Mouse (Mus musculus) urinary bladder, postnatal 36 days (tissue): ENCODE measurements around the gene Bok.
A peak's percentile ranks its signal among the peaks of the same experiment; 100 is the strongest.

Experiments
- DNase-seq, 2 experiments: peaks; one replicate each; pipeline ENCODE4 v3.0.0; 2022; ENCODE audit warnings: low spot score in 2 of 2, mixed read lengths in 1 of 2

Bok gene

DNA sequence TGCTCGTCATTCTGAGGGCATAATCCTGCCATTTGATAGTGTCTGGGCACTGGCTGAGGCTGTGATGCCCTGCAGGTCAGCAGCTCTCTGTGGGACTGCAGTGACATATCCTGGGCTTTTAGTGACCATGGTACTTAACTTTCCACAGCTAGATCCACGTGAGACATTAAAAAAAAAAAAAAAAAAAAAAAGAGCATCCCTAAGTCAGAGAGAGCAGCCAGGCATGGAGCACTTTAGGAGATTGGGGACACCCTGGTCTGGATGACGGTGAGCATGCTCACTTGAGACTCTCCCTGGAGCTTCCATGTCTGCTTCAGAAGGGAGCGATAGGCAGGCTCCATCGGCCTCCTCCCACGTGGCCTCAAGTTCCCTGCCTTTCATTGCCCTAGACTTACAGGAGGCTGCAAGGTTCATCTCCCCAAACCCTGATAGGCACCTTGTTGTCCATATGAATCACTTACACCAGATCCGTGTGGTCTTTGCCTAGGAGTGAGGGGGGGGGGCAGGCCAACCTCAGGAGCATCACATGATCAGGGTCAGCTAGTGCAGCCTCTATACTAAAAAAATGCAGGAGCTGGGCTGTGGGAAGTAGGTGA lies 4.5 kb downstream of the Bok start:
- DNase-seq, result no peak

DNA sequence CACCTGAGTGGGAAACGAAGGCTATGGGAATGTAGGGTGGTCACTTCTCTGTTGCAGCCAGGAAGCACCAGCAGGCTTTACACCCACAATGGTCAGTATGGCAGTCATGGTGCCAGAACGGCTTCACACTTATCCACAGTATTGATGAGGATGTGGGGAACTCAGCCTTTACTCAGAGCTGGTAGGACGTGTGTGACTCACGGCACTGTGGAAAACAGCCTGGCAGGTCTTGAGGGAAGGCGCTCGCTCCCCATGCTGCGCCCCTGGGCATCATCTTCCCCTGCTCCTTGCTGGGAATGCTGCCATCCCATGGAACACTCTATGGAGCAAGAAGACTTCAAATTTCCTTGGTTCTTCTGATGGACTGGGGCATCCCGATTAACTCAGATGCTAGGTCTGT lies 5.6 kb downstream of the Bok start:
- no peak for DNase-seq

DNA sequence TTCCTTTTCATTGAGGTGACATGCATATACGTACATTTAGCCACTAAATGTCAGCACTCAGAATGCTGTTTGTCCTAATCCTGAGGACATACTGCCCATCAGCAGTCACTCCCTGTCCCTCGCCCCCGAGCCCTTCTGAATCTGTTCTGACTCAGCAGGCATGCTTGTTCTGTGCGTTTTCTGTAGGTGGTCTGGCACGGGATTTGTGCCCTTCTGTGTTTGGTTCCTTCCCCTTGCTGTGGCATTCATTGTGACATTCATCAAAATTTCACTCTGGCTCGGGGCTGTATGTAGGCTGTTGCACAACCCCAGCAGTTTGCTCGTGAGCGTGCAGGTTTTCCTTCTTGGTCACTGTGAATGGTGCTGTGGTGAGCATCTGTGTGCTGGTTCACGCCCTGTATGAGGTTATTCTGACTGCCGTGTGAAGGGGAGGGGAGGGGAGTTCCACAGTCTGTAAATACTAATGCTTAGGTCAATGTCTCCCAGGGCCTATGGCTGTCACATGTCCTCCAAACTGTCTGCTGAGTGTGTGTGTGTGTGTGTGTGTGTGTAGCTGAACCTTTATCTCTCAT lies 6.4 kb downstream of the Bok start:
- DNase-seq, result no peak

DNA sequence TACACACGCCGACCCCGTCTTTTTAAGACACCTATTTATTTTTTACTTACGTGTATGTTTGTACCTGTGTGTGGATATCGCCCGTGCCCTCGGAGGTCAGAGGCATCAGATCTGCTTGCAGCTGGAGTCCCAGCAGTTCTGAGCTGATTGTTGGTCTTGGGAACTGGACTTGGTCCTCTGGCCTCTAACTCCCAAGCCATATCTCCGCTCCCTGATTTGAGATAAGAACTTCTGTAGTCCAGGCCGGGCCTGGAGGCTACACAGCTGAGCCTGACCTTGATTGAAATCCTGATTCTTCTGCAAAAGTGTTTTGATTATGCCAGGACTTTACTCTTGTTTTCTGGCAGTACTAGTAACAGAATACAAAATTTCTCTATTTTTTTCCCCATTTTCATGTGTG lies 7.3 kb downstream of the Bok start:
- DNase-seq, result no peak

DNA sequence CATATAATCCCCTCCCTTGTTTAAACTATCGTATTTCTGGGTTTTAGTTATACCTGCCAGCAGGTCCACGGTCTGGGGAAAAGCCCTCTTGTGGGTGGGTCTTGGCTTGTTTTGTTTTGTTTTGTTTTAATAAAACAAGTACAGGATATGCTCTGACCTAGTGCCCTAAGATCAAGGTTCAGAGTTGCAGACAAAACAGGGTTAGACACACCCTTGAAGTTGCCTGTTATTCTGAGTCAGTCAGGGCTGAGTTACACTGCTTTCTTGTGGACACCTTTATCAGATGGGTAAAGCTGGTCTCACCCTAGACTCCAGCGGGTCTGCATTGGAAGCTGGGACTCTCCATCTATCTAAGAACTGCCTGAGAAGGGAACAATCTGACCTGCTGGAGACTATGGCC lies 8.0 kb downstream of the Bok start:
- no peak for DNase-seq

DNA sequence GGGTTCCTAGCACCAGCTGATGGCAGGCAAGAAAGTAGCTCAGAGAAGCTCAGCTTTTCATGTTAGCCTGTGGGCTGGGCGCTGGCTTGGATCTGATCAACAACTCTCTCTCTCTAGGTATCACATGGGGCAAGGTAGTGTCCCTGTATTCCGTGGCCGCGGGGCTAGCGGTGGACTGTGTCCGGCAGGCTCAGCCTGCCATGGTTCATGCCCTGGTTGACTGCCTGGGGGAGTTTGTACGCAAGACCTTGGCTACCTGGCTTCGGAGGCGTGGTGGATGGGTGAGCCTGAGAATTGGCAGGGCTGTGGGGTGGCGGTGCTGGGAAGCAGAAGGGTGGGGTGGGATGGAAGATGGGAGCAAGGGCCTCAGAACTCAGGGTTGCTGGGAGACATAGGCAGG lies 8.5 kb downstream of the Bok start:
- DNase-seq, result no peak

DNA sequence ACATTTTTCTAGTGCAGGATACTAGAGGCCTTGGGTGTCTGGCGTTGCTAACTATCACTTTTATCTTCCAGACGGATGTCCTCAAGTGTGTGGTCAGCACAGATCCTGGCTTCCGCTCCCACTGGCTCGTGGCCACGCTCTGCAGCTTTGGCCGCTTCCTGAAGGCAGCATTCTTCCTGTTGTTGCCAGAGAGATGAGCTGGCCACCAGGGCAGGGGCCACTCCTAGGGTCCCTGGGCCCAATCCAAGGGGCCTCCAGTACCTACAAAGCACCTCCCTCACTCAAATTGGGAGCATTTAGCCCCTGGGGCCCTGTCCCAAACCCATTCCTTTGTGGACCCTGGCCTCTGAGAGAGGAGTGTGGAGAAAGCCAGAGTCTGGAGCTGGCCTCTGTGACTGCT lies 9.5 kb downstream of the Bok start:
- DNase-seq, result peak in 1 of 2 experiments; percentile 79

DNA sequence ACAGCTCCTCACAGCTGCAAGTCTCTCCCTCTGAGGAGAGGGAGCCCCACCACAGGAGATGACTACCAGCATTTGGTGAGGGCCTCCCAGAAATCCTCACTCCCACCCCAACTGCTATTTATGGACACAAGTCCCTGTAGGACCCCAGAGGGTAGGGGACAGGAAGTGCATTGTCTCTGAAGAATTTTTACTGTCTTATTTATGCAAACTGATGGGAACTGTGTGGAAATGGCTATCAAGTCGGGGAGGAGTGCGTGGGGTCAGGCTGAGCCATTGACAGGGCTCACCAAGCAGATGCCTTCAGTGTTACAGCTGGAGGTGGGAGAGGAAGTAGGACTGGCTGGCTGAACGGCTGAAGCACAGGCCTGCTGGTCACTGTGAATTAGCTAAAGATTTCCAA lies 11.9 kb downstream of the Bok start:
- no peak for DNase-seq

DNA sequence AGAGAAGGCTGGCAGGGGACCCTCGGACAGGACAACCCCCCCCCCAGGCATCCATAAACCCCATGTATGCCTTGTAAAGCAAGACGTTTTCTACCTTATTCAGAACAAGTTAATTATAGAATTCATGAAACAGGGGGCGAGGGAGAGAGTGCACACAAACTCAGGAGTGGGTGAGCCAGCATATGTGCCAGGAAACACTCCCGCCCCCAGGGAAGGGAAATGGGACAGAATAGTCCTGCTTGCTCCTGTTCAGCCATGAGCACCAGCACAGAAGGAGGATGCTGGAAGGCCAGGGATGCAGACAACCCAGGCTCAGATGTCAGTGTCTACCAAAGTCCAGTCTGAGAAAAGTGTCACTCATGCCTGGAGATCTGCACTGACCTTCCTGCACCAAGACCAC lies 13.7 kb downstream of the Bok start:
- no peak for DNase-seq

DNA sequence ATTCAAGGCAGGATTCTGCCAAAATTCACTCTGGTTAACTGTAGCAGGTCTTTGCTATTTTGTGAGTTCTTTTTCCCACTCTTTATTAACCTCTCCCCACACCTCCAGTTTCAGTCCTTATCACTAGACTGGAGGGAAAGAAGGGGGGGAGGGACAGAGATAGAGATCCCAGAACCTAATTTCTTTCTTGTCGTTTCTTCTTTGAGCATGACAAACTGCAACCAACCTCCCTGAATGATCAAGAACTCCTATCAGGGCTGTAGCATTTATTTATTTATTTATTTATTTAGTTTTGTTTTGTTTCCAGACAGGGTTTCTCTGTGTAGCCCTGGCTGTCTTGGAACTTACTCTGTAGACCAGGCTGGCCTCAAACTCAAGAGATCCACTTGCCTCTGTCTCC lies 16.6 kb downstream of the Bok start:
- DNase-seq, result no peak

DNA sequence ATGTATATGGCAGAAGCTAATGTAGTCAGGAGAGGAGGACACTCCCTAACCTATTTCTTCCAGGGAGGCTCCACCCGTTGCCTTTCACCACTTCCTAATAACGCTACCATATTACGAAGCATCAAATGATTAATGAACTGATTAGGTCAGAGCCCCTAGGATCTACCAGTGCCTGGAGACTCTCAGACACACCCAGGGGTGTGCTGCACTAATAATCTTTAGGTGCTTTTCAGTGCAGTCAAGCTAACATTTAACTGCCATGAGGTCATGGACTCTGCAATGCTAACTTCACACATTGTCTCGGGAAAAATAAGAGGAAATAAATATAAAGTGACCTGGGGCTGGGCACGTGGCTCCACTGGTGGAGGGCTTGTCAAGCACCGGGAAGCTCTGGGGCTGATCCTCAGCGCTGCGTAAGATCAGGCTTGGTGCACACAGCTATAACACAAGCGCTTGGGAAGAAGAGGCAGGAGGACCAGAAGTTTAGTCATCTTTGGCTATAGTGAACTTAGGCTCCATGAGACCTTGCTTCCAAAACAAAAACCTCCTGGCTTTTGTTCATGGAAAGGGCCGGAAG lies 18.1 kb downstream of the Bok start:
- no peak for DNase-seq

DNA sequence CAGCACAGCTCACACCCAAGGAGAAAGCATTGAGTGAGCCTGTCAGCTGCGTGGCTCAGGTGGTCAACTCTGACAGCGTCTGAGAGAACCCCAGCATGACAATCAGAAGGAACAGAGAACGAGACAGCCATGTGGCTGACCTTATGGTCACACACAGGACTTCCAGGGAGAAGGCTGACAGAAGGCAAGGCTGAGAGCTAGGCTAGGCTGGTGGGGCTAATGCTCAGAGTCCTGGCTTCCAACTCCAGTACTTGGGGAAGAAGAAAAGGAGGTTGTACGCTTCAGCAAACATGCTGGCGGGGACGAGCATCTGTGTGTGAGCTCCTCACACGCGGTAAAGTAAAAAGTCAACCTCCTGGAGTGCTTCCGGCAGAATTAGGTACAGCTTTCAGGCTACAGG lies 18.9 kb downstream of the Bok start:
- no peak for DNase-seq

DNA sequence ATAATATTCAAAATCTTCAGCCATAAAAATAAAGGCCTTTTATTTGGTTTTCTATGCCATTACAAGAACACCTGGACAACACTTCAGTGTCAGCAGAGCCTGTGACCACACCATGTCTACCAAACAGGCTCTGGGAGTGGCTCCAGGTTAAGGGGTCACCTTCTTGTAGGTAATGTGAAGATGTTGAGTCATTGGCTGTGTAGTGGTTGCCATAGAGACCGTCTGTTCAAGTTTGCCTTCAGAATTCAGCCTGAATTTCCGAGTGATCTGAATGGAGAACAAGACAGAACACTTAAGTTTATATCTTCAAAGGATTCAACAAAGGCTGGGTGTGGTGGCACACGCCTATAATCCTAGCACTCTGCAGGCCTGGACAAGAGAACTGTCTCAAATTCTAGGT lies 19.9 kb downstream of the Bok start:
- DNase-seq, result peak in 1 of 2 experiments; percentile 17

DNA sequence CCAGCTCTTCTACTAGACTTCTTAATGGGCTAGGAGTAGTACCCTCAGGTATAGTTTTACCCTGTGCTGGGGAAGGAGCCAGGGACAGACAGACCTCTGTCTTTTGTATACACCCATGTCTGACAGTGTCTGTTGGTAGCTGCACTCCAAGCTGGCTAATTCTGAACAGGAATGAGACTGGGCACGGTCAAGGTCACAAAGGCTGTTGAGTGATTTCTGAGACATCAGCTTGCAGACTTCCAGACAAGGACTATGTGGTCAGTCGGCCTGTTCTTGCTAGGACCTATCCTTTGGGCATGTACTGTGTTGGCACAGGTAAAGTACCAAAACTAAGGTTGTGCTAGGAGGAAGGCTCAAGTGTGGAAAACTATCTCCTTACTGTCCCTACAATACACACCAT lies 30.7 kb downstream of the Bok start:
- no peak for DNase-seq

DNA sequence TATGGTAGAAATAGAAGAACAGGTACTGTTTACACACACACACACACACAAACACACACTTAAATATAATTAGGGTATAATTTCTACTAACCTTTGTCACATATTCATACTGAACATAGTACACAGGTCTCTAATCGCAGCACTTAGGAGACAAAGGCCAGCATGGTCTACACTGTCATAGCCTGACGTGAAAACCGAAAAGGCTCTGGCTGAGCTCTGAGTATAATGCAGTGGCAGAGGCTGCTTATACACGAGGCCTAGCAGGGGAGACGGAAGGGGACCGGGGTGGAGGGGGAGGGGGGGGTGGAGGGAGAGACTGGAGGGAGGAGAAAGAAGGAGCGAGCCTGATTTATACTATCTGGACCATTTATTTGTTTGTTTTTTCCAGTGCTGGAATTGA lies 36.1 kb downstream of the Bok start:
- DNase-seq, result no peak

DNA sequence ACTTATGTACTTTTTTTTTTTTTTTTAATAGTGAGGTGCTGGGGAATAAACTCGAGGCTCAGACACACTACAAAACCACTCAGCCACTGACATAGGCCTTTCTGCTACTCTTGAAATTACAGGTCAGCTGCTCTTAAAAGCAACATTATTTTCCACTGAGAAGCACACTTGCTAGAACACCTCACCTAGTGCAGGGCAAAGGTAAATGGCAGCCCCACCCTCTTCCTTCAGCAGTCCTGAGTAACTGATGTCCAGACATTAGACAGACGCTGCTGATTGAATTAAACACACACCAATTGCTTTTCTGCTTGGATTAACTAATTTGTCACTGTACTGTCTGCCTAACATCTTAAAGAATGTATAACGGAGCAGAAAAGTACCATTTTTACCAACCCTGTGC lies 39.2 kb downstream of the Bok start:
- no peak for DNase-seq

DNA sequence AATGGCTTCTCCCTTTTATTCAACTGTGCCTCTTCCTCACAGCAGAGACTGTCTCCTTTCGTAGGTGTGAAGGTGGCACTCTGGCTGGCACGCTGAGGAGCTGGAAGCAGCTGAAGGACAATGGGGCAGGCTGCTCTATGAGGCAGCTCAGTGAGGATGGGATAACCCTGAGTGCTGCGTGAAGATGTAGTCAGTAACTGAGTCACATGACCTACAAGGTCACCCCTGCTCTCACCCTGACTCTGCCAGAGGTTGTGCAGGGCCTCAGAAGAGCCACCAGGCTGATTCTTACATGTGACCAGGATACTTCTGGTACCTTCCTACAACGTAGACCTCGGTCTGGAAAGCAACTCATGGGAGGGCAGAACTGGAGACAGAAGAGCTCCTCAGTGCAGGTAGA lies 40.2 kb downstream of the Bok start:
- no peak for DNase-seq

DNA sequence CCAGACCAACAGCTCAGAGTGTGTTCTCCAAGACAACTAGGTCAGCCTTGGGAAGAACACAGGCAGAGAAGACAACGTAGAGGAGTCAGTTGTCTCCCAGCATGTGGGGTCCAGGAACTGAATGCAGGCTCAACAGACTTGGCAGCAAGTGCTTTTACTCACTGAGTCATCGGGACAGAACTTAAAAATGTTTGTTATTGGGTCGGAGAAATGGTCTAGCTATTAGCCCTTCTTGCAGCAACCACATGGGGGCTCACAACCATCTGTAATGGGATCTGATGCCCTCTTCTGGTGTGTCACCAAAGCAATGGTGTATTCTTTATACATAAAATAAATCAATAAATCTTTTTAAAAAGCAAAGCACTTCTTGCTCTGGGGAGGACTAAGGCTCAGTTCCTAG lies 40.7 kb downstream of the Bok start:
- no peak for DNase-seq

DNA sequence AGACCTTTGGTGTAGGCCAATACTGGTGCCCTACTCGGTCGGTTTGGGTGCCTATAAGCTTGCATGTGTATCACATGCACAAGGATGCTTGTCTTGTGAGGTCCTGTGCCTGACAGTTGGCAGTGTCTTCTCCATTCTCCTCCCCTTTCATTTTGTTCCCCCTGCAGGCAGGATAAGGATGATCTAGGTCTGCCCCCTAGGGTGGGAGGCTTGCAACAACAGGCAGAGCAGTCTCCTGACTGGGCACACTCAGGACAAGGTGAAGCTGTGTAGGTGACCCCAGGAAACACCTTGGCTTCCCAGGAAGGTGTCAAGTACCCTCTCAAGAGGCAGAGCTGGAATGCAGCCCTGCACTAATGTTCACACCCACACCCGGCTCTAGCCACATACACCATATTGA lies 41.5 kb downstream of the Bok start:
- peak; percentile 42 to 43 for DNase-seq

DNA sequence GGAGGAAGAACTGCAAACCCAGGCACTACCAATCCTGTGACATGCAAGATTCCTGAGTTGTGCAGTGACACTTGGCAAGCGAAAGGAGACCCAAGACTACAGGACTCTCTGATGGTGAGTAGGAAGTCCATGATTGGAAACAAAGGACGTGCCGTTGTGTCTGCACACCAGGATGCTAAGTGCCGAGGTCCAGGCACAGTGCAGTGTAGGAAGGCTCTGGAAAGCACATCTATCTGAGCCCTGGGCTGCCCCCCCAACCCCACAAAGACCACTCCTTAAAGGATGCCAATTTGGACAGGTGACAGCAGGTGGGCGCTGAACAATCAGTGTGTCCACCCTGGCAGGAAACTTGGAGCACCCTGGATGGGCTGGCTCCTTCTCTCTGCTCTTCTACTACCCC lies 45.6 kb downstream of the Bok start:
- DNase-seq, result no peak

DNA sequence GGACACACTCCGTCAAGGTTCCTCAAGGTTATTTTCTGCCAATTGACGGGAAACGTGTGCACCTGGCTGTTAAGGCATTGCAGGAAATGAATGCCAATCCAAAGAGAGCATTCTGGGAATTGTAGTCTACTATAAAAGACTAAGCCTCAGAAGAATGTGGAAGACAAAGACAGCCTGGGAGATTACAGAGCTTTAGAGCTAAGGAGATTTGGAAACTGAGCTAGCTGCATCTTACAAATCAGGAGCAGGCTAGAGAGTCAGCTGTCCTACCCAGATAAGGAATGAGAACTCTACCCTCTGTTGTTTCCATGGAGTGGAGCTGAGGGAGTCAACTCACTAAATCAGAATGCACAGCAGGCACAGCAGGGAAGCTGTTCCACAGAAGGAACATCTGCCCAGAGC lies 46.4 kb downstream of the Bok start:
- DNase-seq, result no peak

DNA sequence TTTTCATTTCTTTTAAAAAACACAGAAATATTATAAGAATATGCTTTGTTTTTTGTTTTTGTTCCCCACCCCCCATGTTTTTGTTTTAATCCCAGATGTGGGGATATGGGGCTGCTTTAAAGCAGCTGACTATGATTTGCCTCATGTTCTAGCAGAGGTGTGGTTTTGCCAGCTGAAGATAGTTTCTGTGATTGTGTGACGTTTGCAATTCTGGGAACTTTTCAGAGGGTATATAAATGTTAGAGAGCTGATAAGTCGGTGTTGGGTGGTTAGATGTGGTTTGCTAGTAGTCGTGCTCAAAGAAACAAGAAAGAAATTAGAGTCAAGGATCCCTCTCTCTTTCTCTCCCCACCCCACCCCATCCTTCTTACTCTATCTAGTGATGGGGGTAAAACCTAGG lies 50.4 kb downstream of the Bok start:
- DNase-seq, result no peak

DNA sequence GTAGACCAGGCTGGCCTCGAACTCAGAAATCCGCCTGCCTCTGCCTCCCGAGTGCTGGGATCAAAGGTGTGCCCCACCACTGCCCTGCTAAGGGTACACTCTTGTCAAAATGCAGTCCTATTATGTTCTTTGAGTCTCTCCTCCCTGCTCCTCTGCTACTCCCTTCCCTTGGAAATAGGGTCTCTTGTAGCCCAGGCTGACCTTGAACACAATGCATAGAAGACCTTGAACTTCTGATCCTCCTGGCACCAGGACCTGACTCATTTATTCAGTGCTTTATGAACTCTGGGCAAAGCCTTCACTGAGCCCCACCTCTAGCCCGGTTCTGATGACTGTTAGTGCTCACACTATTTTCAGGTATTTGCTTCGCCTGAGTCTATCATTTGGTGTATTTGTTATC lies 52.3 kb downstream of the Bok start:
- no peak for DNase-seq

DNA sequence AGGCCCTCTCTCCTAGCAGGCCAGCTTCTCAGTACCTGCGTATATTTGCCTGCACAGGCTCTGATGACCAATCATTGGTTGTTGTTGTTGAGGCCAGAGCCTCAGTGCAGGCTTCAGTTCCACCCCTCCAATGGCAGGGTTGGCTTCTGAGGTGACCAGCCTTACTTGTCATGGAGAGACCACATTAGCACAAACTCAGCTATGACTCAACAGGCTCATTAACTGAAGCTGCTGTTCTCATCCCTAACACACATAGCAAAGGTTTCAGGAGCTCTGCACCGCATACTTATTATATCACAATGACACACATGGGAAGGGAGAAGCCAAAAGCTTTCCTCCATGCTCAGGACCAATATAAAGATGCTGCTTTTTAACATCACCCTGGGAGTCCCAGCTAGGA lies 55.2 kb downstream of the Bok start:
- DNase-seq, result no peak
